Mouse (Mus musculus) small intestine, adult 2 months (tissue): ENCODE results near the gene Slc25a24.

Experiments used
- CTCF ChIP-seq: fragments of 200-500 bp; IDR thresholded peaks from 2 replicates; pipeline ENCODE4 v1.5.1; 2012; ENCODE audit warnings: low read depth, mild to moderate bottlenecking, control low read depth, inconsistent platforms, low read length, moderate library complexity, mixed read lengths; ENCODE audit not compliant: insufficient replicate concordance, insufficient read length; ENCODE audit errors: extremely low read depth
- POLR2A ChIP-seq: fragments of 200-500 bp; IDR thresholded peaks from 2 replicates; pipeline ENCODE4 v1.6.1; 2012; ENCODE audit warnings: low read depth, mild to moderate bottlenecking, control low read depth, inconsistent platforms, low read length, moderate library complexity

- TF ChIP-seq POLR2A (no peak), CTCF (no peak)
These were observed 55.8 kb downstream of the Slc25a24 start for GRCm38 (mm10) chr3:109178705-109179104.
